Mouse (Mus musculus) limb, embryonic 11.5 days (tissue): ENCODE data around the gene Nans. TPM values are rescaled to one million over a fixed set of nuclear protein-coding genes. Genes with fewer than 3 reads are reported as not detected.

Experiments
- ATAC-seq: fragments of 200-750 bp; cut with Nextera tagmentation; 2 replicates; pipeline ENCODE4 v1.8.0; 2017; ENCODE audit warnings: low read depth; ENCODE audit not compliant: insufficient number of reproducible peaks, low FRiP score, low TSS enrichment
- DNase-seq: peaks from one replicate; pipeline ENCODE4 v3.0.0-alpha.2; 2015; ENCODE audit warnings: low spot score
- H3K27ac ChIP-seq: fragments of 300-500 bp; sonication (generic); replicated peaks from 2 replicates; pipeline ENCODE4 v1.5.1; 2014; ENCODE audit warnings: low read depth, mild to moderate bottlenecking, low read length
- H3K27me3 ChIP-seq: fragments of 300-500 bp; sonication (generic); 2 replicates; pipeline ENCODE4 v1.6.1; 2014; ENCODE audit warnings: mild to moderate bottlenecking, low read length, mixed read lengths; ENCODE audit not compliant: control insufficient read depth, insufficient read depth
- H3K36me3 ChIP-seq: fragments of 300-500 bp; sonication (generic); 2 replicates; pipeline ENCODE4 v1.6.1; 2014; ENCODE audit warnings: mild to moderate bottlenecking, low read length, moderate library complexity, mixed read lengths; ENCODE audit not compliant: control insufficient read depth, insufficient read depth
- H3K4me1 ChIP-seq: fragments of 300-500 bp; sonication (generic); 2 replicates; pipeline ENCODE4 v1.6.1; 2014; ENCODE audit warnings: low read length, mixed read lengths; ENCODE audit not compliant: control insufficient read depth, insufficient read depth
- H3K4me2 ChIP-seq: fragments of 300-500 bp; sonication (generic); 2 replicates; pipeline ENCODE4 v1.6.1; 2014; ENCODE audit warnings: low read depth, mild to moderate bottlenecking, moderate library complexity; ENCODE audit not compliant: severe bottlenecking
- H3K4me3 ChIP-seq: fragments of 300-500 bp; sonication (generic); 2 replicates; pipeline ENCODE4 v1.5.1; 2014; ENCODE audit warnings: low read depth, low read length
- H3K9ac ChIP-seq: fragments of 300-500 bp; sonication (generic); 2 replicates; pipeline ENCODE4 v1.6.1; 2014; ENCODE audit warnings: mild to moderate bottlenecking, low read length
- H3K9me3 ChIP-seq: fragments of 300-500 bp; sonication (generic); 2 replicates; pipeline ENCODE4 v1.6.1; 2016; ENCODE audit warnings: low read length; ENCODE audit not compliant: control insufficient read depth
- WGBS: fragments of 180-500 bp; shearing (Covaris S2); extraction: QIAGEN DNeasy Blood & Tissue Kit; methylation state at CpG from one replicate; pipeline ENCODE4 v1.1.7; 2014; 5-methylcytosine and 5-hydroxymethylcytosine counted together
- polyA plus RNA-seq: library from polyadenylated mRNA; unstranded; fragments of >200 nt; fragmentation: Nextera tagmentation; extraction: Ambion mirVana; gene quantifications from 2 replicates; pipeline ENCODE4 v1.2.1, GENCODE M21; 2014

Gene Nans
- polyA plus RNA-seq, 1 experiment from 2014 or later: 98.0 TPM

- Histone ChIP-seq H3K4me2 (peak overlapping the region; percentile 71), H3K36me3 (no peaks in the 10 kb centered on the region), H3K4me1 (peaks cover 17% of the 10 kb centered on the region), H3K27ac (peak overlapping the region; percentile 100), H3K9me3 (no peaks in the 10 kb centered on the region), H3K4me3 (peak overlapping the region; percentile 93), H3K9ac (peak overlapping the region; percentile 100), H3K27me3 (no peaks in the 10 kb centered on the region)
- ATAC-seq (peak; percentile 41; the same call in 1 of the 2 replicates), DNase-seq (peak; percentile 80)
- 0% methylated on average over 33 of the region's 70 CpGs for WGBS
These were observed 37.7 kb upstream of the Nans start for GRCm38 (mm10) chr4:46451240-46451757.

- Histone ChIP-seq H3K9ac (peak overlapping the region; percentile 100), H3K4me2 (peak overlapping the region; percentile 71), H3K36me3 (no peaks in the 10 kb centered on the region), H3K27me3 (no peaks in the 10 kb centered on the region), H3K9me3 (no peaks in the 10 kb centered on the region), H3K4me1 (peaks cover 17% of the 10 kb centered on the region), H3K27ac (peak overlapping the region; percentile 100), H3K4me3 (peak overlapping the region; percentile 93)
- WGBS: under 1% methylated on average over 82 of the region's 111 CpGs
- DNase-seq (peak; percentile 74), ATAC-seq (peak; percentile 2; the same call in 1 of the 2 replicates)
These were observed 37.1 kb upstream of the Nans start for GRCm38 (mm10) chr4:46451758-46452480.

GRCm38 (mm10) chr4:46452481-46452850, 36.6 kb upstream of the Nans start:
- H3K36me3 ChIP-seq: no peaks in the 10 kb centered on the region
- DNase-seq (peak; percentile 81), ATAC-seq (peak; percentile 8; the same call in 1 of the 2 replicates)
- peak overlapping the region; percentile 93 for H3K4me3 ChIP-seq
- no peaks in the 10 kb centered on the region for H3K9me3 ChIP-seq
- H3K4me1 ChIP-seq: peaks cover 17% of the 10 kb centered on the region
- WGBS: under 1% methylated on average over 19 of the region's 19 CpGs
- H3K4me2 ChIP-seq: peak overlapping the region; percentile 71
- H3K27me3 ChIP-seq: no peaks in the 10 kb centered on the region
- H3K9ac ChIP-seq: peak overlapping the region; percentile 100
- H3K27ac ChIP-seq: peak overlapping the region; percentile 100

- no peaks in the 10 kb centered on the region for H3K9me3 ChIP-seq
- peak overlapping the region; percentile 100 for H3K27ac ChIP-seq
- H3K4me1 ChIP-seq: peaks cover 17% of the 10 kb centered on the region
- no peaks in the 10 kb centered on the region; the same call in 1 of the 2 replicates for H3K36me3 ChIP-seq
- ATAC-seq: no peak
- no peaks in the 10 kb centered on the region for H3K27me3 ChIP-seq
- peak overlapping the region; percentile 100 for H3K9ac ChIP-seq
- WGBS: 33% methylated on average over 13 of the region's 13 CpGs
- H3K4me3 ChIP-seq: peak overlapping the region; percentile 93
- H3K4me2 ChIP-seq: peak overlapping the region; percentile 71
- DNase-seq: peak; percentile 39
These were observed 36.0 kb upstream of the Nans start for GRCm38 (mm10) chr4:46452855-46453719.

- Histone ChIP-seq H3K36me3 (no peaks in the 10 kb centered on the region; the same call in 1 of the 2 replicates), H3K4me3 (no peak overlapping the region), H3K27me3 (no peaks in the 10 kb centered on the region), H3K4me2 (peak overlapping the region; percentile 71; the same call in 1 of the 2 replicates), H3K9me3 (no peaks in the 10 kb centered on the region), H3K4me1 (peaks cover 17% of the 10 kb centered on the region), H3K9ac (no peak overlapping the region; the same call in 1 of the 2 replicates), H3K27ac (no peak overlapping the region)
- 85% methylated on average over 5 of the region's 5 CpGs for WGBS
- ATAC-seq (no peak), DNase-seq (no peak)
These were observed 34.8 kb upstream of the Nans start for GRCm38 (mm10) chr4:46454097-46454864.

GRCm38 (mm10) chr4:46456762-46457161, 32.3 kb upstream of the Nans start:
- peaks cover 7% of the 10 kb centered on the region for H3K36me3 ChIP-seq
- no peaks in the 10 kb centered on the region for H3K27me3 ChIP-seq
- no peak overlapping the region for H3K27ac ChIP-seq
- no peak overlapping the region for H3K9ac ChIP-seq
- peaks cover 17% of the 10 kb centered on the region for H3K4me1 ChIP-seq
- DNase-seq: no peak
- no peak overlapping the region for H3K4me2 ChIP-seq
- no peak overlapping the region for H3K4me3 ChIP-seq
- no peaks in the 10 kb centered on the region for H3K9me3 ChIP-seq
- ATAC-seq: no peak
- 86% methylated on average over 4 of the region's 4 CpGs for WGBS

- no peak overlapping the region for H3K4me2 ChIP-seq
- H3K4me3 ChIP-seq: no peak overlapping the region
- no peak for ATAC-seq
- H3K9me3 ChIP-seq: no peaks in the 10 kb centered on the region
- peaks cover 17% of the 10 kb centered on the region for H3K4me1 ChIP-seq
- H3K9ac ChIP-seq: no peak overlapping the region
- peaks cover 7% of the 10 kb centered on the region for H3K36me3 ChIP-seq
- WGBS: 91% methylated on average over 3 of the region's 3 CpGs
- no peak overlapping the region for H3K27ac ChIP-seq
- DNase-seq: no peak
- no peaks in the 10 kb centered on the region for H3K27me3 ChIP-seq
These were observed 31.9 kb upstream of the Nans start for GRCm38 (mm10) chr4:46457186-46457585.

GRCm38 (mm10) chr4:46458411-46458810, 30.6 kb upstream of the Nans start:
- Histone ChIP-seq H3K4me2 (no peak overlapping the region), H3K4me1 (peaks cover 11% of the 10 kb centered on the region), H3K9me3 (no peaks in the 10 kb centered on the region), H3K4me3 (no peak overlapping the region), H3K27me3 (no peaks in the 10 kb centered on the region), H3K36me3 (peaks cover 13% of the 10 kb centered on the region), H3K27ac (no peak overlapping the region), H3K9ac (no peak overlapping the region)
- DNase-seq: no peak
- 88% methylated on average over 2 of the region's 2 CpGs for WGBS
- ATAC-seq: no peak
